In genomic region chr9:56629674-56630397, GRCm38 (mm10) we compare ENCODE assay signal across 13 mouse cellular contexts.
A peak's percentile ranks its signal among the peaks of the same experiment; 100 is the strongest.
DNase-seq lines count a peak whose midpoint lies in the region; ATAC-seq and TF ChIP-seq lines count a peak whose summit lies in the region.
"Had no signal": no experiment of that assay in that cellular context is flagged by ENCODE, and none has a peak within 500 bp of the region (broad histone marks: within the 10 kb centered on the region; RNA-seq: fewer than 3 reads in every experiment).

No protein-coding gene starts in this region.

- no peak for DNase-seq in forebrain, embryonic 10.5 days (ENCODE audit: extremely low spot score, low spot score)
- DNase-seq in left cerebral cortex, postnatal 4 days, result peak; percentile 50
- no peak for DNase-seq in left cerebral cortex, postnatal 36 days (ENCODE audit: low spot score in 2 of 2)
- peak; percentile 70 for DNase-seq in brain, embryonic 14.5 days (ENCODE audit: low read depth)
- DNase-seq in heart, postnatal 0 days (ENCODE audit: low spot score), result peak; percentile 39
- DNase-seq in spleen, adult 12 weeks (ENCODE audit: low spot score), result no peak
- no peak for DNase-seq in c-Kit-positive CD71-positive TER-119-positive erythroid progenitor cells, embryonic 14.5 days (ENCODE audit: low spot score)
- DNase-seq: adrenal gland, postnatal 10 days; gastrocnemius, postnatal 25 days; kidney, postnatal 10 days; thymus, postnatal 25 days had no signal

- H3K27ac ChIP-seq in forebrain, embryonic 15.5 days (replicated peaks), result peak overlapping the region; percentile 36
- H3K27ac ChIP-seq in forebrain, embryonic 10.5 days, result no peak overlapping the region
- H3K27ac ChIP-seq in heart, postnatal 0 days (ENCODE audit: low read depth), result no peak overlapping the region

- intact Hi-C loops in left cerebral cortex, postnatal 4 days (cut with DNase I), result loop anchor here (5.0 to 10.0 kb wide), 2 partner anchors 365 to 418 kb away; no protein-coding TSS in a partner anchor
- intact Hi-C loops in left cerebral cortex, postnatal 36 days (cut with DNase I), result no loop called here

- ATAC-seq in forebrain, embryonic 15.5 days (replicated peaks), result peak; percentile 13; the same call in 1 of the 2 replicates
- peak; percentile 92 for ATAC-seq in heart, postnatal 0 days (ENCODE audit: insufficient read depth, low read depth)
- ATAC-seq: Patski had no signal

- WGBS in forebrain, embryonic 15.5 days, result 44% methylated on average over 5 of the region's 5 CpGs
- WGBS in forebrain, embryonic 10.5 days, result 83% methylated on average over 5 of the region's 5 CpGs
- WGBS in heart, postnatal 0 days, result 42% methylated on average over 5 of the region's 5 CpGs

- H3K9me3 ChIP-seq in forebrain, embryonic 15.5 days, result no peaks in the 10 kb centered on the region
- no peaks in the 10 kb centered on the region for H3K9me3 ChIP-seq in forebrain, embryonic 10.5 days
- no peaks in the 10 kb centered on the region for H3K9me3 ChIP-seq in heart, postnatal 0 days (replicated peaks; ENCODE audit: control insufficient read depth, low read length)

- peaks cover 10% of the 10 kb centered on the region; the same call in 1 of the 2 replicates for H3K27me3 ChIP-seq in forebrain, embryonic 15.5 days
- H3K27me3 ChIP-seq in forebrain, embryonic 10.5 days (ENCODE audit: poor library complexity, severe bottlenecking), result peaks cover 53% of the 10 kb centered on the region
- H3K27me3 ChIP-seq in heart, postnatal 0 days (ENCODE audit: control insufficient read depth, insufficient read depth, low read length), result peaks cover 30% of the 10 kb centered on the region

- H3K9ac ChIP-seq in forebrain, embryonic 15.5 days (replicated peaks), result no peak overlapping the region
- H3K9ac ChIP-seq in heart, postnatal 0 days (replicated peaks; ENCODE audit: low read depth, low read length), result no peak overlapping the region

- no peak; the same call in 1 of the 2 replicates for TF ChIP-seq EP300 in heart, postnatal 0 days (IDR thresholded peaks at IDR 0.05; ENCODE audit: low read depth)

- no peaks in the 10 kb centered on the region for H3K36me3 ChIP-seq in forebrain, embryonic 15.5 days
- no peaks in the 10 kb centered on the region for H3K36me3 ChIP-seq in forebrain, embryonic 10.5 days (replicated peaks)
- no peaks in the 10 kb centered on the region for H3K36me3 ChIP-seq in heart, postnatal 0 days (replicated peaks; ENCODE audit: control insufficient read depth, insufficient read depth, low read length)

- H3K4me3 ChIP-seq in forebrain, embryonic 15.5 days, result no peak overlapping the region
- H3K4me3 ChIP-seq in forebrain, embryonic 10.5 days, result no peak overlapping the region
- H3K4me3 ChIP-seq in heart, postnatal 0 days (ENCODE audit: low read depth, low read length), result no peak overlapping the region

- no peak for TF ChIP-seq POLR2A in brain, embryonic 14.5 days (IDR thresholded peaks at IDR 0.05; ENCODE audit: borderline replicate concordance, extremely low read depth, insufficient read depth, insufficient read length, poor library complexity, severe bottlenecking)

- no peak overlapping the region for H3K4me2 ChIP-seq in forebrain, embryonic 15.5 days (replicated peaks)
- H3K4me2 ChIP-seq in heart, postnatal 0 days (ENCODE audit: low read depth, low read length), result no peak overlapping the region

- H3K4me1 ChIP-seq in forebrain, embryonic 15.5 days, result peaks cover 38% of the 10 kb centered on the region
- peaks cover 20% of the 10 kb centered on the region for H3K4me1 ChIP-seq in forebrain, embryonic 10.5 days
- peaks cover 4% of the 10 kb centered on the region; the same call in 1 of the 2 replicates for H3K4me1 ChIP-seq in heart, postnatal 0 days (ENCODE audit: control insufficient read depth, insufficient read depth)

- TF ChIP-seq CTCF in brain, embryonic 14.5 days (IDR thresholded peaks at IDR 0.05; ENCODE audit: borderline replicate concordance, extremely low read depth, insufficient read depth, insufficient read length), result no peak
- TF ChIP-seq CTCF in heart, postnatal 0 days (IDR thresholded peaks at IDR 0.05; ENCODE audit: low read depth), result no peak

Comparison
In these comparisons a context has a peak if more than half of its experiments do, and no peak if none do; other contexts are left out.
1. DNase-seq: peak in left cerebral cortex, postnatal 4 days (single experiment), brain, embryonic 14.5 days (single experiment) and heart, postnatal 0 days (single experiment); none in forebrain, embryonic 10.5 days (single experiment), left cerebral cortex, postnatal 36 days (0 of 2), spleen, adult 12 weeks (single experiment) and c-Kit-positive CD71-positive TER-119-positive erythroid progenitor cells, embryonic 14.5 days (single experiment).